Mouse (Mus musculus): ENCODE measurements around the gene Slain1.

Gene Slain1

DNA sequence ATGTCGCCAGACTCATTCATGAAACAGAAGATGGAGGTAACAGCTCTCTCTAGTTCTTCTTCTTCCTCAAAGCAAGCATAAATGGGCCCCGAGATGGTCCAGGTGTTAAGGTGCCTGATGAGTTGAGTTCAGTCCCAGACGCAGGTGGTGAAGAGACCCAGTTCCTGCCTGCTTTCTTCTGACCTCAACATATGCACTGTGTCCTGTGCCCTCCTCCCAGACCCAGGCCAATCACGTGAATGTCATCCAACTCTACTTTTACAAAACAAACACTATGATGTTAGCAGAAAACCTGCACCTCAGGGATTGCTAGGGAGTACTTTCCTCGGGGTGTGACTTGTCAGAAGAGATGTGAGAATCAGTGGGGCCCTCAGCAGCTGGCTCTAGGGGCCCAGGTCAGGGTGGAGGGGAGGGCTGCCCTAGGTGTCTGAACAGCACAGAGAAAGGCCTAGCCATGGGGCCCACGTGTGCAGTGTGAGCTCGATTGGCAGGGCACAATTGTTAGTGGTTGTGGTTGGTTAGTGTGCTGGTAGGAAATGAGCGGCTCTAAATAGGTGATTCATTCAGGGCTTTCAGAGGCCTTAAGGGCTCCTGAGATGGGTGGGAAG, 16.4 kb downstream of the Slain1 start:
- DNase-seq (ENCODE audit: low spot score in 2 of 2), result no peak

DNA sequence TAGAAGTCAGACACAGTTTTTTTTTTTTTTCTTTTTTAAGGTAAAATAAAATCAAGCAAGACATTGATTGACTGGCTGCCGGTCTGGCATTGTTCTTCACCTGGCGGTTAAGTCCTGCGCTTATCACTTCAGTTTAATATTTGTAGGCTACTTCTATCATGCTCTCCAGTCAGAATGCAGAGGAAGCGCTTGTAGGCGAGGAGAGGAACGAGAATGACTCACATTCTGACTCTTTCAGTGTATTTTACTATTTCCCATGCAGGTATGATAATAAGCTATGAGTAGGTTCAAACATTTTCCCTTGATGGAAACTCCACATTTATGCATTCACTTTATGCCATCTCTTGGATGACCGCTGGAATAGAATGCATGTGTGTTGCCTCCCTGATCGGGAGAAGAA, 17.0 kb downstream of the Slain1 start:
- no peak for DNase-seq (ENCODE audit: low spot score in 2 of 2)

- no peak for DNase-seq (ENCODE audit: low spot score in 2 of 2)
Observed at GRCm38 (mm10) chr14:103679395-103680217, 29.6 kb downstream of the Slain1 start.

GRCm38 (mm10) chr14:103680285-103680819, 30.3 kb downstream of the Slain1 start:
- DNase-seq (ENCODE audit: low spot score in 2 of 2), result no peak

- no peak for DNase-seq (ENCODE audit: low spot score in 2 of 2)
Observed at GRCm38 (mm10) chr14:103682633-103683390, 32.8 kb downstream of the Slain1 start.

- DNase-seq (ENCODE audit: low spot score in 2 of 2), result no peak
Observed at GRCm38 (mm10) chr14:103686994-103687393, 37.0 kb downstream of the Slain1 start.

DNA sequence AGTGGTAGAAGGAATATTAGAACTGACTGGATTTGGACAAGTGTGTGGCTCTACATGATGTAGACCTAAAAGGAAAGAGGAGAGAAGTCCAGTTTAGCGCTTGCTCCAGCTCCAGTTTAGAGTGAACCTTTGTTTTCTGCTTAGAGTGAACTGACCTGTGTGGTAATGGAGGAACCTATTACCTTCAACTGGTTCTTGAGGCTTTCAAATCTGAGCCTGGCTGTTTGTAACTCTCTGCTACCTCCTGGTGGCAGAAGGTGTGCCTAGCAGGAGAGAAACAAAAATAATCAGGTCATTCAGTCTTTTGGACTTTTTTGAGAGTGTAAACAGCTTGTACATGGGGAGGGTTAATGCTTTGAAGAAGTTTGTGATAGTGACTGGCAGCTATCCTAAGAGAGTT, 44.3 kb downstream of the Slain1 start:
- DNase-seq (ENCODE audit: low spot score in 2 of 2), result peak; percentile 16 to 55

DNA sequence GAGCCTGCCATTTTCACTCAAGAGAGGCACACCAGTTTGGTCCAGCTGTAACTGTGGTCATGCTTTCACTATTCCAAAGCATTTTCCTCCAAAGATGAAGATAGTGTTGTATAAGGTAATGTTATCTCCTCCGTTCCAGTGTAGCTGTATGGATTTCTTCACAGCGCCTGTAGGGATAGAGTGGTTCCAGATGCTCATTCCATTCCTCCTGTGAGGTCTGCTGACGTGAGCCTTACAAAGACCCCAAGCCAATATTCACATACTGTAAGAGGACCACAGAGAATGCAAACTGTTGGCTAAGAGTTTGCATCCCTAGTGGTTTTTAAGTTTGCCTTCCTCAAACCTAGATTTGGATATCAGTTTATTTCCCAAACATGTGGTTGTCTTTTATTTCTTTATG, 45.6 kb downstream of the Slain1 start:
- DNase-seq (ENCODE audit: low spot score in 2 of 2), result no peak

- no peak for DNase-seq (ENCODE audit: low spot score in 2 of 2)
Observed at GRCm38 (mm10) chr14:103697101-103697500, 47.1 kb downstream of the Slain1 start.

DNA sequence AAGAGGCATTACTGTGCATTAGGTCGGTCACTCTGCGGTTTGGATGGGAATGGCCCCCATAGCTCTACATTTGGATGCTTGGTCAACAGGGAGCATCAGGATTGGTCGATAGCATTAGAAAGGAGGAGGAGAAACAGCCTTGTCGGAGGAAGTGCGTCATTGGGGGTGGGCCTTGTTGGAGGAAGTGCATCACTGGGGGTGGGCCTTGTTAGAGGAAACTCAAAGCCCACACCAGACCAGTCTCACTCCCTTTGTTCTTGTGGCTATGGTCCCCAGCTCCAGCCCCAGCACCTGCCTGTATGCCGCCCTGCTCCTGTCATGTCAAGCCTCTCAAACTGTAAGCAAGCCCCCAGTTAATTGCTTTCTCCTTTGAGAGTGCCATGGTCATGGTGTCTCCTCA, 49.3 kb downstream of the Slain1 start:
- no peak for DNase-seq (ENCODE audit: low spot score in 2 of 2)

- no peak for DNase-seq (ENCODE audit: low spot score in 2 of 2)
Observed at GRCm38 (mm10) chr14:103702516-103702915, 52.5 kb downstream of the Slain1 start.

DNA sequence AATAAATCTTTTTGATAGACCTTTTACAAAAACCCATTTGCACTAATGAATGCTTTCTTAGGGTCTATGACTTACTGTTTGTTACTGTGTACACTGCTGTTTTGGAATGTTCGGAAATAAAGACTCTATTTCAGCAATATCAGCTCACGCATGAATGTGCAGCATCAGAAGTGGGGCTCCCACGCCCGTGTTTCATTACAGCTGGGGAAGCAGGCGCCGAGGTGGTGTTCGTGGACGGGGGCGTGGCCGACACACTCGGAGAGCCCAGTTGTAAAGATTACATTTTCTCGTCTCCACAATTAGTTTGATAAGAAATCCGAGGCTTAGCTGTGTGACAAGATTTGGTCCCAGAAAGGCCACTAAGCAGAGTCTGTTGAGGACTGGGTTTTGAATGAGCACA, 54.7 kb downstream of the Slain1 start:
- DNase-seq (ENCODE audit: low spot score in 2 of 2), result no peak

DNA sequence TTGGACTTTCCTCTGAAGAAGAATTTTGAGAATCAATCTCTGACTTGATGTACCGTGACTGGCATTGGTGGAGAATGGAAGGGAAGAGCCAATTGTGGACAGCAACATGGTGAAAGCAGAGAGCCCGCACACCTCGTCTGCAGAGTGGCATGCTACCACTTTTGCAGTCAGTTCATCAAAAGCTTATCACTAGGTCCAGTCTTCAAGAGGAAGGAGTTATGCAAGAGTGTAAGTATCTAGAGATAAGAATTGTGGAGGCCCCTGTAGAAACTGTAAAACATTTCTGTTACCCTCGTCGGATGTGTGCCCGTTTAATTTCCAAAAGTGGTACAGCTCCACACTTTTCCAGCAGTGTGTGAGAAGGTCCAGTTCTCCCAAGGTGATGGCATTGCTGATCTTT, 56.3 kb downstream of the Slain1 start:
- no peak for DNase-seq (ENCODE audit: low spot score in 2 of 2)

DNA sequence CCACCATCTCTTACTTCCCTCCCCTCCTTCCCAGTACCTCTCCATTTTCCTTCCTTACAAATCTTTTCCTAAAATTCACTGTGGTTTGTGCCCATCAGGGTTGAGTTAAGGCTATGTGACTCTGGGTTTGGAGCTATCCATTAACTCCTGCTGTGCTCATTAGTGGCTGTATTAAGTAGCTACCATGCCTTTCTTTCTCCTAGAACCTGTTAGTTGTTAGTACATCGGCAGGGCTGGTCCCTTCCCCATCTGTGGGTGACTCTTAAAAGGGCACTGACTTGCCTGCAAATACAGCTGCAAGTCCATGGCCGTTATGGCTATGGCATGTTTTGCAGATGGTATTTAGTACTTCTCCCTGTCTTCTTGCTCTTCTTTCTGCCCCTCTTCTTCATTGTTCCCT, 58.6 kb downstream of the Slain1 start:
- DNase-seq (ENCODE audit: low spot score in 2 of 2), result no peak

GRCm38 (mm10) chr14:103709261-103709660, 59.2 kb downstream of the Slain1 start:
- DNase-seq (ENCODE audit: low spot score in 2 of 2), result no peak

GRCm38 (mm10) chr14:103712986-103713385, 63.0 kb downstream of the Slain1 start:
- no peak for DNase-seq (ENCODE audit: low spot score in 2 of 2)

DNA sequence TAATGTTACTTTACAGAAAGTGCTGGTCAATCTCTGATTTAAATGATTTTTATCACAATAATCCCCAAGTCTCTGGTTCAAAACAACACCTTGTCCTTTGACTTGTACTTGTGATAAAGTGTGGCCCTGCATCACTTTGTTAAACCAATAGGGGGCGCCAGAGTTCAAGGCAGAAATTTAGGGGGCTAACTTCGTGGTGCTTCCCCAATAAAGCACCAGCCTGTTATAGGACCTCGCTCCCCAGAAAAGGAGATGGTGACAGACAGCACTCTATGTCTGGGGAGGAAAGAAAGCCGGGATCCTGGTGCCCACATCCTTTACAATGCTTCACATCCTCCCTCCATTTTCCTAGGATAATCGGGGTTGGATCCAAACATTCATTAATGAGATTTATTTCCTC, 67.5 kb downstream of the Slain1 start:
- DNase-seq (ENCODE audit: low spot score in 2 of 2), result no peak

DNA sequence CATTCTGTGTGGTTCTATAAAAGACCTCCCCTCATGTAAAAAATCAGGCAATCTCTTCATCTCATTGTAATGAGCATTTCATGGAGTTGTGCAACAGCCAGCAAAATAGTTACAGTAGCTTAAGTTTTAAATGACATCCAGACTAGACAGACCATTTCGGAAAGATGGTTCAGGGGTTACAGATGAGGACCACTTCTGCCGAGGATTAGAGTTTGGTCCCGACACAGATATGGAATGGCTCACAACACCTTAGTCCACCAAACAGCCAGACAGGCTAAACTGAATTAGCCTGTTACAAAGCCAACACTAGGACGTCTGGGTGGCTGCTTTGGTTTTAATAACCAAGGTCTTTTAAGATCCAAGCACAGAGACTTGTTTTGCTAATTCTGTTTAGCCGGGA, 68.0 kb downstream of the Slain1 start:
- no peak for DNase-seq (ENCODE audit: low spot score in 2 of 2)

- DNase-seq (ENCODE audit: low spot score in 2 of 2), result no peak
Observed at GRCm38 (mm10) chr14:103718393-103718792, 68.4 kb downstream of the Slain1 start.

DNA sequence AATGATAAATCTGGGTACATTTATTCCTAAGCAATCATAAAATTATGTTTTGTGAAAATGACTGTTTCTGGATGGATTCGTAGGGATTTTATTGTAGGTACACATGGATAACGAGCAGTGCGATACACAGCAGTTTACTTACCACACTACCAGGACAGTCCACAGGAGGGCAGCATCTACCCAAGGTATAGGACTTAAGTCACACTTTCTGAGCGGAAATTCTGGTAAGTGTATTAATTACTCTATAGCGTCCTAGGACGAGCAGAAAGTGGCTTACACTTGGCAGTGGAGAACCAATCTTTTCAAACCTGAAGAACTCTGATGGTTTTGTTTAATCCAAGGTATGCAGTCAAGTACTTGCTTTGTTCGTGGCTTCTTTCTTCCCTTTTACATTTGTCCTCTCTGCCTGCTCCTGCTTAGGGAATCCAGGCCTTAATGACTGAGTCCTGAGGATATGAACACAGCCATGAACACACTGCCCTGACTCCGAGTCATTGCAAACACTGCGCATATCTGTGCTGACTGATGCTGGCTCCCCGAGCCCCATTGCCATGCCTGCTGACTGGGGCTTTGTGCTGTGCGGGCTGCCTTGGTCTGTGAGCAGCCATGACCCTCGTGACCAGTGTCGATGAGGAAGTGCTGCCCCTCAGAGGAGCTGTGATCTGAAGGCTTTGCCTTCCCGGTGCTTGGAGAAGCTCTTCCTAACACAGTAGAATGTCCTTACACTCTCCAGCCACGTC, 69.0 kb downstream of the Slain1 start:
- peak; percentile 60 to 70 for DNase-seq (ENCODE audit: low spot score in 2 of 2)

DNA sequence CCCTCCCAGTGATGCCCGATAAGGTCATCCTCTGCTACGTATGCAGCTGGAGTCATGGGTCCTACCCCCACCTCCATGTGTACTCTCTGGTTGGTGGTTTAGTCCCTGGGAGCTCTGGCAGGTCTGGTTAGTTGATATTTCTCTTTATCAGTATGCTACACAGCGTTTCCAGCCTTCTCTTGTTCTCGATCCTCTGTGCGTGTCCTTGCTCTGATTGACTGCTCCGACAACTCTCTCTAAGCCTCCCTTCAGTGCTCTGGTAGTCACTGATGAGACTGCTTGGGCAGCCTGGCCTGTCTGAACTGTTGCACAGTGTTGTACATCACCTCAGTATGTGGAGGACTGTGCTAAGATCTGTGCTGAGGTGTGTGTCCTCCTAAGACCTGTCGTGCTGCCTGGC, 70.1 kb downstream of the Slain1 start:
- DNase-seq (ENCODE audit: low spot score in 2 of 2), result no peak
